Mouse (Mus musculus): ENCODE results near the gene Tmem255b.
A peak's percentile ranks its signal among the peaks of the same experiment; 100 is the strongest.

DNA sequence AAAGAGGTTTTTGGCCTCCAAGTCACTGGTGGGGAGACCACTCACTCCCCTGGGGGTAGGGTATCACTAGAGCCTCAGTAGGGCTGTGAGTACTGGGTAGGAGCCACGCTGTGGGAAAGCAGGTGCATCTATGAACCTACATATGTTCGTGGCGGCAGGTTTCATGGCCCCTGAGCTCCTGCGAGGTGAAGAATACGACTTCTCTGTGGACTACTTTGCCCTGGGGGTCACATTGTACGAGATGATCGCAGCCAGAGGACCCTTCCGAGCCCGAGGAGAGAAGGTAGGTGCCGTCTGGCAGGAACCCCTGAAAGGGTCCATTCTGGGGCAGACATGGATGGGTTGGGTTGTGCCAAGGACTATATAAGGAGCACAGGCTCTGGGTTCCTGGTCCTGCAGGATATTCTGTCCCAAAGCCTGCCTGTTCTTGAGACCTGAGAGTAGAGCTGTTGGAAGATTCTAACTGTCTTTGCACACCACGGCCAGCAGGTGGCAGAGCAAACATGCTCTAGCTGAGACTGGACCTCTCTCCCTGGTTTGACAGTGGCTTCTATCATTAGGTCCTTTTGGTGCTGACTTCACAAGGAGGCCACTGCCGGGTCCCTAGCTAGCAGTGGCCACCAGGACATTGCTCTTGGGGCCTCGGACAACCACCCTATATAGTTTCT, 22.0 kb upstream of the Tmem255b start:
- TF ChIP-seq CTCF (IDR thresholded peaks at IDR 0.05; ENCODE audit: extremely low read depth, insufficient read depth, low read length) (peak; percentile 90), POLR2A (IDR thresholded peaks at IDR 0.05; ENCODE audit: extremely low read depth, insufficient read depth, low read length) (no peak)
